Mouse (Mus musculus) liver, adult 2 months (tissue): ENCODE measurements around the gene Kansl2.

ENCODE experiments used
- CTCF ChIP-seq: fragments of 200-500 bp; IDR thresholded peaks from 2 replicates; pipeline ENCODE4 v1.5.1; 2011; ENCODE audit warnings: low read depth, low read length, control low read depth
- POLR2A ChIP-seq: fragments of 200-500 bp; IDR thresholded peaks from 2 replicates; pipeline ENCODE4 v1.6.1; 2011; ENCODE audit warnings: low read length, control low read depth; ENCODE audit not compliant: insufficient read depth; ENCODE audit errors: extremely low read depth

GRCm38 (mm10) chr15:98535921-98536320 is 1.9 kb upstream of the Kansl2 start:
- TF ChIP-seq CTCF (no peak), POLR2A (no peak)
